Mouse (Mus musculus): Measurements from ENCODE around the gene Elane. TPM values are rescaled to one million over a fixed set of nuclear protein-coding genes. Genes with fewer than 3 reads are reported as not detected.
A peak's percentile ranks its signal among the peaks of the same experiment; 100 is the strongest.

The Elane gene
- polyA plus RNA-seq, 1 experiment from 2014 or later = not detected

- H3K9ac ChIP-seq (ENCODE audit: low read depth, low read length) = peak within 1 kb of the TSS; percentile 55
- no peaks in the 10 kb centered on the region for H3K9me3 ChIP-seq (replicated peaks; ENCODE audit: control insufficient read depth, low read length, poor library complexity, severe bottlenecking)
- no peaks in the 10 kb centered on the region for H3K36me3 ChIP-seq (ENCODE audit: control insufficient read depth, insufficient read depth, low read length)
- H3K27ac ChIP-seq (ENCODE audit: low read length) = no peak within 1 kb of the TSS
- peak within 1 kb of the TSS; percentile 36 for H3K4me3 ChIP-seq (ENCODE audit: low read depth, low read length)
- H3K4me2 ChIP-seq (ENCODE audit: low read length) = peak within 1 kb of the TSS; percentile 65
- ATAC-seq = no peak
- peaks cover 60% of the 10 kb centered on the region for H3K27me3 ChIP-seq (ENCODE audit: control insufficient read depth, insufficient read depth, low read depth, low read length)
- H3K4me1 ChIP-seq (ENCODE audit: control insufficient read depth, insufficient read depth, low read length) = peaks cover 33% of the 10 kb centered on the region
- 5% methylated on average over 41 of the region's 41 CpGs for WGBS
Observed at GRCm38 (mm10) chr10:79920958-79921535, 35.0 kb downstream of the Elane start, which contains the start of gene R3hdm4. TSS of gene R3hdm4 (minus strand) at chr10:79921208.

GRCm38 (mm10) chr10:79921572-79921971, 35.5 kb downstream of the Elane start:
- no peaks in the 10 kb centered on the region for H3K36me3 ChIP-seq (ENCODE audit: control insufficient read depth, insufficient read depth, low read length)
- peaks cover 35% of the 10 kb centered on the region for H3K4me1 ChIP-seq (ENCODE audit: control insufficient read depth, insufficient read depth, low read length)

GRCm38 (mm10) chr10:79924998-79925784, 39.1 kb downstream of the Elane start:
- Histone ChIP-seq H3K4me3 (ENCODE audit: low read depth, low read length) (peak overlapping the region; percentile 3; the same call in 1 of the 2 replicates), H3K27me3 (ENCODE audit: control insufficient read depth, insufficient read depth, low read depth, low read length) (peaks cover 32% of the 10 kb centered on the region), H3K9me3 (replicated peaks; ENCODE audit: control insufficient read depth, low read length, poor library complexity, severe bottlenecking) (no peaks in the 10 kb centered on the region), H3K9ac (ENCODE audit: low read depth, low read length) (no peak overlapping the region), H3K27ac (ENCODE audit: low read length) (0 out of 2 replicates have a peak overlapping the region, but pooled peaks have one; percentile 15), H3K4me2 (ENCODE audit: low read length) (peak overlapping the region; percentile 93), H3K4me1 (ENCODE audit: control insufficient read depth, insufficient read depth, low read length) (peaks cover 37% of the 10 kb centered on the region), H3K36me3 (ENCODE audit: control insufficient read depth, insufficient read depth, low read length) (no peaks in the 10 kb centered on the region)
- WGBS = 10% methylated on average over 29 of the region's 29 CpGs
- no peak for ATAC-seq

More at GRCm38 (mm10) chr10:79921572-79921971, 35.5 kb downstream of the Elane start:
- H3K4me3 ChIP-seq (ENCODE audit: low read depth, low read length) = peak overlapping the region; percentile 36
- peak overlapping the region; percentile 65 for H3K4me2 ChIP-seq (ENCODE audit: low read length)
- peak overlapping the region; percentile 55 for H3K9ac ChIP-seq (ENCODE audit: low read depth, low read length)
- H3K27ac ChIP-seq (ENCODE audit: low read length) = no peak overlapping the region
- no peaks in the 10 kb centered on the region for H3K9me3 ChIP-seq (replicated peaks; ENCODE audit: control insufficient read depth, low read length, poor library complexity, severe bottlenecking)
- no peak for ATAC-seq
- H3K27me3 ChIP-seq (ENCODE audit: control insufficient read depth, insufficient read depth, low read depth, low read length) = peaks cover 60% of the 10 kb centered on the region
- WGBS = 1% methylated on average over 34 of the region's 34 CpGs

GRCm38 (mm10) chr10:79925785-79926490, 39.9 kb downstream of the Elane start:
- no peak; the same call in 1 of the 2 replicates for ATAC-seq
- 11% methylated on average over 14 of the region's 15 CpGs for WGBS

GRCm38 (mm10) chr10:79926491-79927323, 40.7 kb downstream of the Elane start, which contains the start of gene Arid3a:
TSS of gene Arid3a (plus strand) at chr10:79927043.
- Histone ChIP-seq H3K4me1 (ENCODE audit: control insufficient read depth, insufficient read depth, low read length) (peaks cover 26% of the 10 kb centered on the region), H3K4me3 (ENCODE audit: low read depth, low read length) (peak within 1 kb of the TSS; percentile 100), H3K9ac (ENCODE audit: low read depth, low read length) (peak within 1 kb of the TSS; percentile 90), H3K27me3 (ENCODE audit: control insufficient read depth, insufficient read depth, low read depth, low read length) (peaks cover 18% of the 10 kb centered on the region), H3K4me2 (ENCODE audit: low read length) (peak within 1 kb of the TSS; percentile 93), H3K36me3 (ENCODE audit: control insufficient read depth, insufficient read depth, low read length) (peaks cover 3% of the 10 kb centered on the region; the same call in 1 of the 2 replicates), H3K27ac (ENCODE audit: low read length) (peak within 1 kb of the TSS; percentile 91), H3K9me3 (replicated peaks; ENCODE audit: control insufficient read depth, low read length, poor library complexity, severe bottlenecking) (no peaks in the 10 kb centered on the region)
- peak; percentile 78 for ATAC-seq
- whole genome bisulfite sequencing = under 1% methylated on average over 62 of the region's 63 CpGs

More at GRCm38 (mm10) chr10:79925785-79926490, 39.9 kb downstream of the Elane start:
- no peaks in the 10 kb centered on the region for H3K36me3 ChIP-seq (ENCODE audit: control insufficient read depth, insufficient read depth, low read length)
- peak overlapping the region; percentile 15; the same call in 1 of the 2 replicates for H3K27ac ChIP-seq (ENCODE audit: low read length)
- peak overlapping the region; percentile 93 for H3K4me2 ChIP-seq (ENCODE audit: low read length)
- peak overlapping the region; percentile 100 for H3K4me3 ChIP-seq (ENCODE audit: low read depth, low read length)
- H3K9me3 ChIP-seq (replicated peaks; ENCODE audit: control insufficient read depth, low read length, poor library complexity, severe bottlenecking) = no peaks in the 10 kb centered on the region
- peak overlapping the region; percentile 90 for H3K9ac ChIP-seq (ENCODE audit: low read depth, low read length)
- peaks cover 25% of the 10 kb centered on the region for H3K27me3 ChIP-seq (ENCODE audit: control insufficient read depth, insufficient read depth, low read depth, low read length)
- peaks cover 31% of the 10 kb centered on the region for H3K4me1 ChIP-seq (ENCODE audit: control insufficient read depth, insufficient read depth, low read length)

GRCm38 (mm10) chr10:79927324-79928029, 41.4 kb downstream of the Elane start:
- H3K4me1 ChIP-seq (ENCODE audit: control insufficient read depth, insufficient read depth, low read length) = peaks cover 24% of the 10 kb centered on the region
- peaks cover 9% of the 10 kb centered on the region for H3K36me3 ChIP-seq (ENCODE audit: control insufficient read depth, insufficient read depth, low read length)
- peak overlapping the region; percentile 93 for H3K4me2 ChIP-seq (ENCODE audit: low read length)
- peak overlapping the region; percentile 100 for H3K4me3 ChIP-seq (ENCODE audit: low read depth, low read length)
- peak; percentile 47 for ATAC-seq
- no peaks in the 10 kb centered on the region for H3K9me3 ChIP-seq (replicated peaks; ENCODE audit: control insufficient read depth, low read length, poor library complexity, severe bottlenecking)
- H3K27ac ChIP-seq (ENCODE audit: low read length) = peak overlapping the region; percentile 91
- H3K27me3 ChIP-seq (ENCODE audit: control insufficient read depth, insufficient read depth, low read depth, low read length) = peaks cover 11% of the 10 kb centered on the region
- under 1% methylated on average over 54 of the region's 54 CpGs for WGBS
- peak overlapping the region; percentile 90 for H3K9ac ChIP-seq (ENCODE audit: low read depth, low read length)

GRCm38 (mm10) chr10:79928030-79928694, 42.1 kb downstream of the Elane start:
- peak overlapping the region; percentile 91 for H3K27ac ChIP-seq (ENCODE audit: low read length)
- peak overlapping the region; percentile 93 for H3K4me2 ChIP-seq (ENCODE audit: low read length)
- H3K36me3 ChIP-seq (ENCODE audit: control insufficient read depth, insufficient read depth, low read length) = peaks cover 9% of the 10 kb centered on the region
- peaks cover 4% of the 10 kb centered on the region; the same call in 1 of the 2 replicates for H3K27me3 ChIP-seq (ENCODE audit: control insufficient read depth, insufficient read depth, low read depth, low read length)
- no peak for ATAC-seq
- peaks cover 24% of the 10 kb centered on the region for H3K4me1 ChIP-seq (ENCODE audit: control insufficient read depth, insufficient read depth, low read length)
- H3K9ac ChIP-seq (ENCODE audit: low read depth, low read length) = peak overlapping the region; percentile 90
- under 1% methylated on average over 28 of the region's 29 CpGs for WGBS
- peak overlapping the region; percentile 100 for H3K4me3 ChIP-seq (ENCODE audit: low read depth, low read length)
- H3K9me3 ChIP-seq (replicated peaks; ENCODE audit: control insufficient read depth, low read length, poor library complexity, severe bottlenecking) = no peaks in the 10 kb centered on the region

Measured in midbrain, embryonic 16.5 days (tissue).